Mouse (Mus musculus) embryo, embryonic 9.5 days (tissue): ENCODE measurements around the gene Hoxc9.

Experiments used
- DNase-seq: peaks from one replicate; pipeline ENCODE4 v3.0.0-alpha.2; 2017; ENCODE audit errors: extremely low spot score

Hoxc9 gene

DNA sequence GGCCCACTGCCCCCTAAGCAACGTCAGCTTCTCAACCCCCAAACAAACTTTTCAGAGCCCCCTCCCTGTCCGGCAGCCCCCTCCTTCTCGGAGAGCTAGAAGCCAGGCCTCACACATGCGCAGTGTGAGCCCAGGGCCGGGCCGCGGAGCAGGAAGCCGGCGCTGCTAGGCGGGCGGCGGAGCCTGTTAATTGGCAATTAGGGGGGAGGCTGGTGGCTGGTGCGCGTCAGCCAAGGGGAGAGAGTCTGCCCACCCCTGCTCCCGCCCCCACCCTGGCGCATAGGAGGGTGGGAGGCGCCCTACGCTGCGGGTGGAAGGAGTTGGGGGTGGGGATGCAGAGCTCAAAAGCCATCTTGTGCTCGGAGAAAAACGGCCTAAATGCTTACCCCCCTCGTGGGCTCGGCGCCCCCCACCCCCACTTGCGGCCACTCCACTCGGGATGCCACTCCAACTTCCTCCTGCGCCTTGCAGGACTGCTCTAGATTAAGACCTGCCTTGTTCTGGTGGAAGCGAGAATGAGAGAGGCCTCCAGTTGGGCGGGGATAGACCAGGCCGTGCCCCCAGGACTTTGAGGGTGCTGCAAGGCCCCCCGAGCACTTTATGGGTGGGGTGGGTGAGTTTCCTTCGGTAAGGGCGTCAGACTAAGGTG lies 23.1 kb downstream of the Hoxc9 start:
- peak; percentile 82 for DNase-seq

GRCm38 (mm10) chr15:102999955-103000354 lies 23.7 kb downstream of the Hoxc9 start:
- DNase-seq: no peak

DNA sequence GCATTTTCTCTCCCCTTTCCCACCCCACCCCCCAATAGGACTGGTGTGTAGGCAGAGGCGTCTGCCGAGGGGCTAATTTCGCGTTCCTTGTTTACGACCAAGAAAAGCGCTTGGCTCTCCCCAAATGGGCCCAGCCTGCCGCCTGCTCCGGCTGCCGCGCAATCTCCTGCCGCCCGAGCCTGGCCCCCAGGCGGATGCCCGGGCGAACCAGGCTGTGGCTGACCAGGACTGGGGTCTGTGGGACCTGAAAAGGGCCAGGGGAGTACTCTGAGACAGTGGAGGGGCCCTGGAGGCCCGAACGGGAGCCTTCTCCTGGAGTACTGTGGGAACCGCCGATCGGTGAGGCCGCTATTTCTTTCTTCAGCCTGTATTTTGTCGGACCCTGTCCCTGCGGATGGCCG lies 24.3 kb downstream of the Hoxc9 start:
- no peak for DNase-seq

DNA sequence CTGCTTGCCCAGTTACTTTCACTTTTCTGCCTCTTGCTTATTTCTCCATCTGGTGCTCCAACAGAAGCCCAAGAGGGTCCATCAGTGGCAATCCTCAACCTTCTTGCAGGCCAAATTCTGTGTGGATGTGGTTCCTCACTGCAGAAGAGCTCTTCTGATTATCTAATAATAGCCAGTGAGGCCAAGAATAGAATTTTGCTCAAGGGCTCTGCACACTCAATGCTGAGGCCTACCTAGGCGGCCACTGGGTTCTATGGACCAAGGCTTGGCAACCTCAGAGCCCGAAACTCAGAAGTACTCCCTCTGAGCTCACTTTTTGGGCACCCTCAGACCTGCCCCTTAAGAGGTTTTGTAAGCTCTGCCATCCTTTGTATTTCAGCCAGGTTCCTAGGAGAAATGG lies 25.1 kb downstream of the Hoxc9 start:
- DNase-seq: no peak

- no peak for DNase-seq
These were observed 25.9 kb downstream of the Hoxc9 start for GRCm38 (mm10) chr15:103002156-103002555.

GRCm38 (mm10) chr15:103002821-103003448 lies 26.7 kb downstream of the Hoxc9 start:
- DNase-seq: no peak

DNA sequence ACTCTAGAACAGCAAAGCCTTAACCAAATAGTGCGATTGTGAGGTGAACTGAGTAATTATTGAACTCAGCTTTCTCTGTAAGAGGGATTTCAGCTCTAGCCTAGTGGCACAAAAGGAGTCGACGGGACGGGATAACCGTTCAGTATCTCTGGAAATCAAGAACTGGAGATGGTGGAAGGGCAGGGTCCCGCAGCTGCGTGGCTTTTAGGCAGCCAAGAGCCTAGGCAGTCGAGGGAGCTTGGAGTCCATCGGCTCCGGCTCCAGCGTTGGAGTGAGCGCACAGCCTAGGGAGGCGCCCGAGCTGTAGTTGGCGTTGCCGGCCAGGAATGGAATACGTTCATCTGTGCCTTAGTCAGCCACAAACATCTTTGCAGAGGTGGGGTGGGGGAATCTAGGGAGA lies 29.1 kb downstream of the Hoxc9 start:
- DNase-seq: no peak

- no peak for DNase-seq
These were observed 29.6 kb downstream of the Hoxc9 start for GRCm38 (mm10) chr15:103005797-103006196.

DNA sequence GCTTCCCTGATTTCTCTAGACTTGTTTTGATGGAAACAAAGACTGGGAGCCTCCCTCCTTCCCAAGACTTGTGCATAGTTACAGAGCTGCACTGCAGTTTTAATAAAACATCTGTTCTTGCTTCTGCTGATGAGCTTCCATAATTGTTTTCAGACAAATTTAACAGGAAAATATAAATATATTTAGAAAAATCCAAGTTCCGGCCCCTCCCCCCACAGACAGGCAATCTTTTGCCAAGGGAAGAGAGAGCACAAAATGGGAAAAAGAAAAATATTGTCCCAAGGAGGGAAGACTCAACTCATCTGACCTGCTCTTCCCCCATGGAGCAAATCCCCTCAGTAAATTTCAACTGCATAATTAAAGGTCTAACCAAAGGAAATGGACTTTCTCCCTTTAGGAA lies 30.1 kb downstream of the Hoxc9 start:
- no peak for DNase-seq

DNA sequence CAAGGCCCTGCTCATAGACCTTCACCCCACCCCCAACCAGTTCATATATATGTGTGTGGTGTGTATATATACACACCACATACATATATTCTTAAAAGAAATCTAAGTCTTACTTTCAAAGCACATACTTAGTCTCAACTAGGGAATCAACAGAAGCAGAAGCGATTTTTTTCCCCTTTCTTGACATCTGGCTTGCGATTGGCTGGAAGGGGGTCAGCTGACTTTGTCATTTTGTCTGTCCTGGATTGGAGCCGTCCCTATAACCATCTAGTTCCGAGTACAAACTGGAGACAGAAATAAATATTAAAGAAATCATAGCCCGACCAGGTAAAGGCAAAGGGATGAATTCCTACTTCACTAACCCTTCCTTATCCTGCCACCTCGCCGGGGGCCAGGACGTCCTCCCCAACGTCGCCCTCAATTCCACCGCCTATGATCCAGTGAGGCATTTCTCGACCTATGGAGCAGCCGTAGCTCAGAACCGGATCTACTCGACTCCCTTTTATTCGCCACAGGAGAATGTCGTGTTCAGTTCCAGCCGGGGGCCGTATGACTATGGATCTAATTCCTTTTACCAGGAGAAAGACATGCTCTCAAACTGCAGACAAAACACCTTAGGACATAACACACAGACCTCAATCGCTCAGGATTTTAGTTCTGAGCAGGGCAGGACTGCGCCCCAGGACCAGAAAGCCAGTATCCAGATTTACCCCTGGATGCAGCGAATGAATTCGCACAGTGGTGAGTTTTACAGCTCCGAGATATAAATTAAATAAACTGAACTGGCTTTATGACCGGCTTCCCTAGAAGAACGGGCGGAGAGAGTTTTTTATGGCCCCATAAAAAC lies 33.2 kb downstream of the Hoxc9 start:
- no peak for DNase-seq

DNA sequence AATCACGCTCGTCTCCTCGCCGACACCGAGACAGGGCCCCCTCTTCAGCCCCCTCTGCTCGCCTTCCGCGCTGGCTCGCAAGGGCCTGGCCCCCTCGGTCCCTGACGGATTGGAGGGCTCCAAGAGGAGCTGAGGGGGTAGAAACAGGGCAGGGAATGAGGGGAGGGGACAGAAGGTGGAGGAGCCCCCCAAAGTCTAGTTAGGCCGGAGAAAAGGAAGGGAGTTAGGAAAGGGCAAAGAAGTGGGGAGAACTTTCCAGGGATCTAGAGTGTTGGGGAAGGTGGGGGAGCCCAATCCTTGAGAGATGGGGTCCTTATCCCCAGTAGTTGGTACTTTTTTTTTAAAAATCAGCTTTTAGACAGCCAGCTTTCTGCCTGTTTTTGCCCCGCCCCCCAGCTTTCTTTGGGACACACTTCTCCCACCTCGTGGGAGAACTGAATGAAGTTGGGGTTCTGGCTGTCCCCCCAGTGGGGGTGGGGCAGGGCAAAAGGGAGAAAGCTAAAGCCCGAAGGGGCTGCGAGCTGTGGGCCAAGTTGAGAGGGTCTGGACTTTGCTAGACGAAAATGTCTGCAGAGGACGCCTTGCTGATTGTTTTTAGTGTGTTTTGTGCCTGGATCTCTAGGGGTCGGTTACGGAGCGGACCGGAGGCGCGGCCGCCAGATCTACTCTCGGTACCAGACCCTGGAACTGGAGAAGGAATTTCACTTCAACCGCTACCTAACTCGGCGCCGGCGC lies 34.0 kb downstream of the Hoxc9 start:
- DNase-seq: no peak

GRCm38 (mm10) chr15:103010847-103011555 lies 34.8 kb downstream of the Hoxc9 start:
- DNase-seq: no peak

DNA sequence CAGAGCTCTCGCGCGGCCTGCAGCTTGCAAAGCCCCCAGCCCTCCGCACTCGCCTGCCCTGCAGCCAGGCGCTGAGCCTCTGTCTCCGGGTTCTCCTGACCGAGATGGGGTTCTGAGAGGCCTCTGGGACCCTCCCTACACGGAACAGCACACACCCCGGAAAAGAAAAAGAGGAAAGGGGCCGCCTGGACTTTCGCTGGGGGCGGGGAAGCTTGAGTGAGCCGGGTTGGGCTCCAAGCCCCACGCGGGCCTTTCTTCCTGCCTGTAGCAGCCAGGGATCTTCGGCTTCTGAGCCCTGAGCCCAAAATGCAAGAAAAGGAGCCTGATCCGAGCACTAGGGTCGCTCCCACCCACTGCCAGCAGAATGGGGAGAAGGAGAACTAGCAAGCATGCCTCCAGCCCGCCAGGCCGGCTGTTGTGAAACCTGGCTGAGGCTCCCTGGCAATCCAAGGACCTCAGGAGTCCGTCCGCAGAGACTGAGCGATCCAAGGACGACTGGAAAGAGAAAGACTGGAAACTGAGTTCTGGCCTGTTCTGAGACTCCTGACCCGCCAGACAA lies 35.8 kb downstream of the Hoxc9 start:
- no peak for DNase-seq

- no peak for DNase-seq
These were observed 37.2 kb downstream of the Hoxc9 start for GRCm38 (mm10) chr15:103013238-103013984.

GRCm38 (mm10) chr15:103014166-103015008 lies 38.1 kb downstream of the Hoxc9 start:
- DNase-seq: peak; percentile 81

- no peak for DNase-seq
These were observed 38.8 kb downstream of the Hoxc9 start for GRCm38 (mm10) chr15:103015009-103015399.

DNA sequence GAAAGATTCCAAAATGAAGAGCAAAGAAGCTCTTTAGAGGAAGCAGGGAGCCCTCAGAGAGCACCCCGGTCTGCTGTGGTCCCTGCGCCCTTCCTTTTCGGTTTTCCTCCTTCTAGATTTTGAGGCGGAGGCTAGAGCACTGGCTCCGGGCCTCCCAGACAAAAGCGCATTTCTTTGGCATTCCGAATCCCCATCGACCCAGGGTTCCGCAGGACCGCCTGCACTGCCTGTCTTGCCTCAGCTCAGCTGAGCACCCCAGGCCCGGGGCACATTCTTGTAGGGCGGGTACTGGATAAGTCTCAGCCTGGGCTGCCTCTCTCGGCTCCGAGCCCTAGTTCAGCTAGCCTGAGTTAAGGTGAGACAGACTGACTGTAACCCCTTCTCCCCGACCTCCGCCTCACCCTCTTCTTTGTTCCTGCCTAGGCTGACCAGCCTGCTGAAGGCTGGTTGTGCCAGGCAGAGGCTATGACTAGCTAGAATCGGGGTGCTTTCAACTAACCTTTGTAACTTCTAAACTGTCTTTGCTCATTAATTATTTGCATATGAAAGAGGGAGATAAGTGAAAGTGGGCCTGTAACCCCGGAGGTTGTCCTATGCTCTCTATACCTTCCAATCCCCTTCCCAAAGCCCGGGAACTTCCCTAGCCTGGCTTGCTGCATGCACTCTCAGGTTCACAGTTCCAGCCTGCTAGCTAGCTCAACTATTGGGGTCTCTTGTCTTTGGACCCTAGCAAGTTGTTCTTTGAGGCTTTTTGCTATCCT lies 39.3 kb downstream of the Hoxc9 start:
- no peak for DNase-seq

DNA sequence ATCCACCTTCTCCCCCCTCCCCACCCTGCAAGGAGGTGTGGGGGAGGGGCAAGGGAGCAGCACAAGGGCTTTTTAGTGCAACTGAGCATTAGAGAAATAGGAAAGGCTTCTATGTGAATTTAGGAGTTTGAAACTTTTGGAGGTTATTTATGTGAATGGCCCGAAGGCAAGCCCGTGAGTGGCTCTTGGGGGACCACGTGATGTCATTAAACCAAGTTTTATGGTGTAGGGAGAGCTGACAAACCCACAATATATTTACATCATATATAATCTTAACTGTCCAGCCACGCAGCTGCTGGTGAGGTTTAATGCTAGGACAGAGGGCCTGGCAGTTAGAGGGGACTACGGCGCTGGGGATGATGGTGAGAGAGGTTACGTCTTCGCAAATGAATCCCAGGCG lies 42.4 kb downstream of the Hoxc9 start, which contains the start of gene Hoxc4:
Gene Hoxc4 (plus strand): TSS at position 299 of the 400 bp plus-strand sequence.
- DNase-seq: no peak
